Mouse (Mus musculus) liver, adult 2 months (tissue): Measurements from ENCODE around the gene Gm13178. TPM values are rescaled to one million over a fixed set of nuclear protein-coding genes. Genes with fewer than 3 reads are reported as not detected.

ENCODE experiments used
- DNase-seq: peaks from one replicate; pipeline ENCODE4 v3.0.0-alpha.2; 2011; ENCODE audit warnings: low read depth, low spot score; ENCODE audit errors: extremely low read depth
- H3K27ac ChIP-seq: fragments of 200-500 bp; replicated peaks from 2 replicates; pipeline ENCODE4 v1.5.1; 2012; ENCODE audit warnings: low read depth, mild to moderate bottlenecking, control low read depth, inconsistent platforms, low read length; ENCODE audit not compliant: insufficient read depth
- H3K27me3 ChIP-seq: fragments of 200-500 bp; 2 replicates; pipeline ENCODE4 v1.6.1; 2012; ENCODE audit warnings: mild to moderate bottlenecking, moderate library complexity, low read length, inconsistent platforms; ENCODE audit not compliant: control insufficient read depth, insufficient read depth
- H3K36me3 ChIP-seq: fragments of 200-500 bp; 2 replicates; pipeline ENCODE4 v1.6.1; 2012; ENCODE audit warnings: low read length, inconsistent platforms; ENCODE audit not compliant: control insufficient read depth, insufficient read depth
- H3K4me1 ChIP-seq: fragments of 200-500 bp; 2 replicates; pipeline ENCODE4 v1.6.1; 2011; ENCODE audit warnings: low read length; ENCODE audit not compliant: control insufficient read depth, insufficient read depth
- H3K4me3 ChIP-seq: fragments of 200-500 bp; 2 replicates; pipeline ENCODE4 v1.5.1; 2011; ENCODE audit warnings: low read depth, mild to moderate bottlenecking, control low read depth, low read length, moderate library complexity; ENCODE audit not compliant: insufficient read depth
- H3K79me2 ChIP-seq: fragments of 200-500 bp; 2 replicates; pipeline ENCODE4 v1.6.1; 2012; ENCODE audit warnings: inconsistent platforms, mild to moderate bottlenecking, low read length, moderate library complexity; ENCODE audit not compliant: control insufficient read depth, insufficient read depth
- H3K9ac ChIP-seq: fragments of 200-500 bp; 2 replicates; pipeline ENCODE4 v1.6.1; 2012; ENCODE audit warnings: low read depth, mild to moderate bottlenecking, control low read depth, inconsistent platforms, low read length
- CTCF ChIP-seq: fragments of 200-500 bp; IDR thresholded peaks from 2 replicates; pipeline ENCODE4 v1.5.1; 2011; ENCODE audit warnings: low read depth, low read length, control low read depth
- POLR2A ChIP-seq: fragments of 200-500 bp; IDR thresholded peaks from 2 replicates; pipeline ENCODE4 v1.6.1; 2011; ENCODE audit warnings: low read length, control low read depth; ENCODE audit not compliant: insufficient read depth; ENCODE audit errors: extremely low read depth
- WGBS: fragments of 180-500 bp; shearing (Covaris S2); methylation state at CpG from one replicate; pipeline ENCODE4 v1.1.7; 2018; 5-methylcytosine and 5-hydroxymethylcytosine counted together
- polyA plus RNA-seq: library from polyadenylated mRNA; depleted of rRNA; stranded (reverse); fragments of >200 nt; gene quantifications from 2 replicates; pipeline ENCODE4 v1.2.3, GENCODE M21; 2012; rRNA removed
- total RNA-seq: library from RNA; depleted of rRNA; stranded (reverse); fragments of >200 nt; gene quantifications from 2 replicates; pipeline ENCODE4 v1.2.3, GENCODE M21; 2014; rRNA removed

Gm13178 gene
- total RNA-seq (not detected in 2 replicates), polyA plus RNA-seq (not detected in 2 replicates)

DNA sequence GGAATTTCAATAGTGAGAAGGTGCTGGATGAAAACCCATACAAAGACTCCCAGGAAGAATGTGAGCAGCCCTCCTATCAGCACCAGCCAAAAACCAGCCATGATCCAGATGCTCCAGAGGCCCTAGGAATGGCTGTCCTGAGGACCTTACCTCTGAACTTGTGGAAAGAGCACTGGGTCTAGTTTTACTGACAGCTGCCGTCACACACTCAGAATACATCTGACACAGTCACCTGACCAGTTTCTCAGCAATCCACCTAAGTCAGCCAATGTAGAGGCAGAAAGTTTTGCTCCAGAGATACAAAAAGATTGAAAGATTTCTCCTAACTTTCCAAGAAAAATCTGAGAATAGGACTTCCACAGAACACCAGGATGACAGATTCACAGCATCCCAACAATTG is at the start of gene Gm13178:
TSS of gene Gm13178 (minus strand) at position 101 of the 400 bp plus-strand sequence.
- H3K9ac ChIP-seq = no peak within 1 kb of the TSS
- no peaks in the 10 kb centered on the region for H3K79me2 ChIP-seq
- no peak for DNase-seq
- no peak within 1 kb of the TSS for H3K27ac ChIP-seq
- no peaks in the 10 kb centered on the region for H3K36me3 ChIP-seq
- TF ChIP-seq POLR2A (no peak), CTCF (no peak)
- H3K4me1 ChIP-seq = no peaks in the 10 kb centered on the region
- 85% methylated on average over 1 of the region's 1 CpGs for WGBS
- no peaks in the 10 kb centered on the region for H3K27me3 ChIP-seq
- no peak within 1 kb of the TSS for H3K4me3 ChIP-seq

DNA sequence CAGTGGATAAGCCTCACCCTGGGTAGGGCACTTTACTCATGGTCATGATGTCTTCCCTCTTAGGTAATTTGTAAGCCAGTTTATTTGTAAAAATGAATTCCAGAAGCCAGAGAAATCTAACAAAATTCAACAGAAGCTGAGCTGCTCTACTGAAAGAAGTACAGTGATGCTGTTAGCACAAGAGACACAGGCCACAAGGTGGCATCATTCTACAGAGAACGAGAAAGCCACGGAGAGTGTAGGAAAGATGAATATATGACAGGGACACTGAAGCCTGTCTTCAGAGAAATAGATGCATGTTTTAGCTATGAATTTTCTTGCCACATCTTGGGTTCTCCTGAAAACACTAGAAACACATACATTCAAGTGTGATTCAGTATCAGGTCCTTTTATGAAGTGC is 44.5 kb upstream of the Gm13178 start:
- 29% methylated on average over 2 of the region's 2 CpGs for WGBS
- Histone ChIP-seq H3K36me3 (no peaks in the 10 kb centered on the region), H3K27ac (no peak overlapping the region), H3K27me3 (no peaks in the 10 kb centered on the region), H3K4me3 (no peak overlapping the region), H3K4me1 (no peaks in the 10 kb centered on the region), H3K79me2 (no peaks in the 10 kb centered on the region), H3K9ac (no peak overlapping the region)
- TF ChIP-seq CTCF (no peak), POLR2A (no peak)
- peak; percentile 15 for DNase-seq

DNA sequence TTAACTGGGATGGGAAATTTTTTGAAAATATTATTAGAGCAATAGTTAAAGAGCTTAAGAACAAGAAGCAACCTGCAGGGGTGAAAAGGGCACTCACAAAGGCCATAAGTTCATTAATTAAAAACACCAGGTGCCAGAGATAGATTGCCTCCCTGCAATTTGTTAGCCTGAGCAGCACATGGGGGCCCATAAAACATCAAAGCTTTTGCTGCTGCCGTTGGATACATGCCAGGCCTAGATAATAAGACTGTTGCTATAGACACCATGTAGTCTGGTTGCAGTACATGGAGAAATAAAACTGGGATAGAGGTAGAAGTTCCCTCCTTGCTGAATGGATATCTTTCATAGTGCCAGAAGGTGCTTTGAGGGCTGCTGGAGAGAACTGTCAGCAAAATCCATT is 27.9 kb upstream of the Gm13178 start:
- no peak overlapping the region for H3K9ac ChIP-seq
- DNase-seq = no peak
- H3K79me2 ChIP-seq = no peaks in the 10 kb centered on the region
- TF ChIP-seq POLR2A = no peak
- TF ChIP-seq CTCF = no peak
- H3K36me3 ChIP-seq = no peaks in the 10 kb centered on the region
- 44% methylated on average over 1 of the region's 1 CpGs for WGBS
- no peaks in the 10 kb centered on the region for H3K4me1 ChIP-seq
- no peak overlapping the region for H3K4me3 ChIP-seq
- H3K27me3 ChIP-seq = no peaks in the 10 kb centered on the region
- H3K27ac ChIP-seq = no peak overlapping the region

DNA sequence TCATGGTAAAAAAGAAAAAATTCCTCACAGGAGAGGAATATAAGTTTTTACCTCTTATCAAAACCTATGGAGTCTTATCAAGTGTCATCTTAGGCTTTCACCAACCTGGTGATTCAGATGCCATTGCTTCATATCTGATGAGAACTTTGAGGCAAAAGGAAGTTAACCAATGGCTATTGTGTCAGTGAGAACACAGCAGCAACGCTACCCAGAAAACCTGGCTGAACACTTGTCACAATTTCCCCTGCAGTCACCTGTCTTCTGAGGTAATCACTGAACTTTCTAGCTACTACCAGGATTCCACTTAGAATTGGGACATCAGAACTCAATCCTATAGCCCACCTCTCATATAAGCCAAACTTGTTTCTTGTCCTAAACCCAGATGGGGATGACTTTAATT is 1.5 kb downstream of the Gm13178 start:
- no peaks in the 10 kb centered on the region for H3K27me3 ChIP-seq
- H3K36me3 ChIP-seq = no peaks in the 10 kb centered on the region
- no peaks in the 10 kb centered on the region for H3K79me2 ChIP-seq
- WGBS = 78% methylated on average over 1 of the region's 1 CpGs
- H3K27ac ChIP-seq = no peak overlapping the region
- TF ChIP-seq CTCF (no peak), POLR2A (no peak)
- no peaks in the 10 kb centered on the region for H3K4me1 ChIP-seq
- no peak overlapping the region for H3K9ac ChIP-seq
- DNase-seq = no peak
- no peak overlapping the region for H3K4me3 ChIP-seq

DNA sequence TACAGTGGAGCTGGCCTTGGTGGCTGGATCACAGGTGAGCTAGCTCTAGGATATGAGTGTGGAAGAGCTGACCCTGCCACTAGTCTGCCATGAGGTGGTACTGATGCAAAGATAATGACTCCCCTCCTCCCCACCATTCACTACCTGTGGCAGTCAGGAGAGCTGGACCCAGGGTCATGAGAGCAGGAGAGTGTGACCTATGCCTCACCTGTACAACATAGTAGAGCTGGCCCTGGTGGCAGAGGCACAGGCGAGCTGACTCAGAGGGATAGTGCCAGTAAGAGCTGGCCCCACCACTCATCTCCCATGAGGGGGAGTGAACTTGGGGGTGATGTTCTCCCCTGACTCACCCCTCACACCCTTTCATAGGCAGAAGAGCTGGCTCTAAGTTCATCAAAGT is 2.9 kb downstream of the Gm13178 start:
- Histone ChIP-seq H3K36me3 (no peaks in the 10 kb centered on the region), H3K9ac (no peak overlapping the region), H3K4me1 (no peaks in the 10 kb centered on the region), H3K27me3 (no peaks in the 10 kb centered on the region), H3K79me2 (no peaks in the 10 kb centered on the region), H3K27ac (no peak overlapping the region), H3K4me3 (no peak overlapping the region)
- 71% methylated on average over 1 of the region's 1 CpGs for whole genome bisulfite sequencing
- TF ChIP-seq POLR2A = no peak
- no peak for TF ChIP-seq CTCF
- DNase-seq = no peak

DNA sequence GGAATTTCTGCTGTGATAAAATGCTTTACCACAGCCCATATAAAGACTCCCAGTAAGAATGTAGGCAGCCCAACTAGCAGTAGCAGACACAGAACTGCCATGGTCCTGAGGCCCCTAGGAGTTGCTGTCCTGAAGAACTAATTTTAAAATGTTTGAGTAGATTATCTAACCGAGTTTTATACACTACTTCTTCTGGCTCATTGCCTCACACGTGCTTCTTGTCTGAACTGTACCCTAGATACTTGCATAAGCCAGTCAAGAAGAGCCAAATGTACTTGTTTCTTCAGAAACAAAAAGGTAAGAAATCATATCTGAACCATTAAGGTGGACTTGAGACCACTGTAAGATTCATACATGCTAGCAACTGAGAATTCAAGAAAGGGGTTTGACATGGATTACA is 34.9 kb downstream of the Gm13178 start, which contains the start of gene Gm436:
TSS of gene Gm436 (minus strand) at position 101 of the 400 bp plus-strand sequence.
- Histone ChIP-seq H3K4me1 (no peaks in the 10 kb centered on the region), H3K9ac (no peak within 1 kb of the TSS), H3K79me2 (no peaks in the 10 kb centered on the region), H3K4me3 (no peak within 1 kb of the TSS), H3K36me3 (no peaks in the 10 kb centered on the region), H3K27ac (no peak within 1 kb of the TSS), H3K27me3 (no peaks in the 10 kb centered on the region; the same call in 1 of the 2 replicates)
- 42% methylated on average over 2 of the region's 2 CpGs for WGBS
- no peak for TF ChIP-seq POLR2A
- no peak for TF ChIP-seq CTCF
- no peak for DNase-seq

Other genes with a start within 250 kb of the Gm13178 start
- gene 9430007A20Rik, start 201.6 kb downstream of the Gm13178 start, total RNA-seq = not detected in 2 replicates
- not detected in 2 replicates for gene 9430007A20Rik, start 201.6 kb downstream of the Gm13178 start, polyA plus RNA-seq
- not detected in 2 replicates for gene Gm13124, start 156.3 kb downstream of the Gm13178 start, total RNA-seq
- not detected in 2 replicates for gene Gm13124, start 156.3 kb downstream of the Gm13178 start, polyA plus RNA-seq
- not detected in 2 replicates for gene Aadacl4, start 107.7 kb downstream of the Gm13178 start, total RNA-seq
- gene Aadacl4, start 107.7 kb downstream of the Gm13178 start, polyA plus RNA-seq = not detected in 2 replicates
- gene Gm436, start 35.0 kb downstream of the Gm13178 start, total RNA-seq = not detected in 2 replicates
- not detected in 2 replicates for gene Gm436, start 35.0 kb downstream of the Gm13178 start, polyA plus RNA-seq
- not detected in 2 replicates for gene Gm438, start 65.2 kb upstream of the Gm13178 start, total RNA-seq
- gene Gm438, start 65.2 kb upstream of the Gm13178 start, polyA plus RNA-seq = not detected in 2 replicates
- gene Dhrs3, start 171.4 kb upstream of the Gm13178 start, total RNA-seq = 85.5 and 109 TPM in 2 replicates
- gene Dhrs3, start 171.4 kb upstream of the Gm13178 start, polyA plus RNA-seq = 225 and 231 TPM in 2 replicates